Mouse (Mus musculus): ENCODE results near the gene Dpy30.

GRCm38 (mm10) chr17:74300089-74300488 lies 23.7 kb downstream of the Dpy30 start:
- TF ChIP-seq CTCF (IDR thresholded peaks at IDR 0.05; ENCODE audit: low read depth) (no peak), EP300 (optimal IDR thresholded peaks at IDR 0.05) (no peak)

All from stomach, postnatal 0 days (tissue).